Mouse (Mus musculus) ovary, postnatal 36 days (tissue): Measurements from ENCODE around the gene Dnajb4.
"Not testable (repeated sequence)": the region's sequence is repeated elsewhere in the genome, so short reads cannot be mapped to it uniquely, and the experiment has no call there.

Experiments used
- DNase-seq: peaks from one replicate; pipeline ENCODE4 v3.0.0; 2022; ENCODE audit warnings: low spot score, mixed read lengths

The Dnajb4 gene

GRCm38 (mm10) chr3:152147085-152147831 lies 62.8 kb downstream of the Dnajb4 start:
- DNase-seq, result no peak

GRCm38 (mm10) chr3:152145186-152145585 lies 64.9 kb downstream of the Dnajb4 start:
- DNase-seq, result no peak

DNA sequence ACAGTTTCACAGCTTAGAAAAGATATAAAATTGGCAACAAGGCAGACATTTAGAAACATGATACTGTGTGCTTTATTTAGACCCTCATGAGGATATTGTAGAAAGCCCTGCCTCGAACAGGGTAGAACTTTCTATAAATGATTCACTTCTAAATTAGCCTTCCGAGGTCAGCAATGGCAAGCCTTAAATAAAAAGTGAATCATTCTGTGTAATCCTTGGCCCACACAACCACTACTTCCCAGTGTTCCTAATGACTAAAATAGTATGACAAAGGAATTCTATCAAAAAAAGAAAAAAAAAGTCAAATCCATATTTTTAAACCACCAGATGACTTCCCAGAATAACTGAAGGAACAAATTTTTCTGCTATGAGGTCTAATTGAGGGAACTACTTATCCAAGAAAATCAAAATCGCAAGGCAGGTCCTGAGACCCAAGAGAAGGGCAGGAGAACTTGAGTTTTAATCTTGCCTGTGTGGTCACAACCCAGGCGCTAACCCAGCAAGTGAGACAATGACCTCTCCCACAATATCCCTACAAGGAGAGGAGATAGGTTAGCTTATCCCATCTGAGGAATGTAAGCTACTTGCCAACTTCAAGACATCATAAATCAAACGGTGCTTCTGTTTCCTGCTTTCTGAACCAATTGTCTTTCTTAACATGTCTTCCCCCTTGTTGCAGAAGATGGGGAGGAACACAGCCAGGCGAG lies 67.0 kb downstream of the Dnajb4 start:
- no peak for DNase-seq

GRCm38 (mm10) chr3:152142146-152142545 lies 68.0 kb downstream of the Dnajb4 start:
- DNase-seq, result no peak

DNA sequence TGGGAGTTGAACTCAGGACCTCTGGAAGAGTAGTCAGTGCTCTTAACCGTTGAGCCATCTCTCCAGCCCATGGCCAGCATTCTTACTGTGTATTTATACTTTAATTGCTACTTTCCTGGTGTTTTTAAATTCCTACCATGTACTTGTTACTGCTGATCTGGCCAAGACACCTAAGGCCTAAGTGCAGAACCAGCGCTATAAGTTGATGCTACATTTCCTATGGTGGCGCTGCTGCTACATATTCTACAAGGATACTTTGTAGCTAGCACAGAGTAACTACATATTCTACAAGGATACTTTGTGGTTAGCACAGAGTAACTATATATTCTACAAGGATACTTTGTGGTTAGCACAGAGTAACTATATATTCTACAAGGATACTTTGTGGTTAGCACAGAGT lies 70.8 kb downstream of the Dnajb4 start:
- not testable (repeated sequence) for DNase-seq

- DNase-seq, result not testable (repeated sequence)
Measured at GRCm38 (mm10) chr3:152136106-152136505, 74.0 kb downstream of the Dnajb4 start.

DNA sequence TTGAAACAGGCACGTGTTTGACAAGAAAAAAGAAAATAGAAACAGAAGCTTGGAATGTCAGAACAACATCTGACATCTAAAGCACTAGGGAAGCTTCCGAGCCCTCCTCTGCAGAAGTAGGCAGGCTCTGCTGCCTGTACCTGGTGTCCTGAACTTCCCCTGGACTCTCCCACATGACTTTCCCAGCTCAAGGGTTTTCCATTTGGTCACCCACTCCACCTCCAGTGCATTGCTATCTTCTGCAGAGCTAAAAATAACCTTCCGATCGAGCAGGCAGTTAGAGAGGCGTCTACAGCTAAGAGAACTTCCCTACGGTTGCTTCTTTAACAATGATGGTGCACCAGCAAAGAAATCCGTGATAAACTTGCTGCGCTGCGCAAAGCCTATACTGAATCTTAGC lies 76.5 kb downstream of the Dnajb4 start:
- no peak for DNase-seq

DNA sequence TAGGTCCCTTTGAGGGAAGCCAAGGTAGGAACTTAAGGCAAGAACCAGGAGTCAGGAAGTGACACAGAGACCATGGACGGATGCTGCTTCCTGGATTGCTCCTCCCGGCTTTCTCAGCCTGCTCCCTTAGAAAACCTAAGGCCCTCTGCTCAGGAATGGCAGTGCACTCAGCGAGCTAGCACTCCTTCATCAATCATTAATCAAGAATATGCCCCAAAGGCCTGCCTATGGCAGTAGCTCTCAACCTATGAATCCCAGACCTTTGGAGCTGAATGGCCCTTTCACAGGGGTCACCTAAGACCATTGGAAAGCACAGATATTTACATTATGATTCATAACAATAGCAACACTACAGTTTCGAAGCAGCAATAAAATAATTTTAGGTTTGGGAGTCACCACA lies 79.1 kb downstream of the Dnajb4 start:
- no peak for DNase-seq

GRCm38 (mm10) chr3:152129426-152129825 lies 80.7 kb downstream of the Dnajb4 start:
- DNase-seq, result not testable (repeated sequence)

- no peak for DNase-seq
Measured at GRCm38 (mm10) chr3:152128631-152129030, 81.5 kb downstream of the Dnajb4 start.
